Mouse (Mus musculus) adrenal gland, adult (tissue): ENCODE measurements at regions not wholly inside any gene's neighbourhood (a gene's known extent, or its start where the extent isn't known, plus 50 kb on each side); places are given as distances from the start of the nearest gene placed in this dataset.
A peak's percentile ranks its signal among the peaks of the same experiment; 100 is the strongest.

Source experiments
- DNase-seq, 2 experiments: peaks; one replicate each; pipeline ENCODE4 v3.0.0; 2022 to 2023; ENCODE audit warnings: low spot score in 1 of 2; ENCODE audit not compliant: inconsistent age in 2 of 2

GRCm38 (mm10) chr1:16007809-16008208 lies 85.3 kb downstream of the 4930444P10Rik start:
- no peak for DNase-seq

GRCm38 (mm10) chr1:16006888-16007287 lies 86.2 kb downstream of the 4930444P10Rik start:
- DNase-seq = peak; percentile 4 to 42

GRCm38 (mm10) chr1:15997135-15997534 lies 96.0 kb downstream of the 4930444P10Rik start:
- no peak for DNase-seq

- no peak for DNase-seq
These were observed 96.8 kb downstream of the 4930444P10Rik start for GRCm38 (mm10) chr1:15996341-15996740.

GRCm38 (mm10) chr1:15993561-15994410 lies 99.3 kb downstream of the 4930444P10Rik start:
- DNase-seq = peak; percentile 4 to 66

- no peak for DNase-seq
These were observed 102.1 kb downstream of the 4930444P10Rik start for GRCm38 (mm10) chr1:15990982-15991381.

- DNase-seq = no peak
These were observed 107.5 kb downstream of the 4930444P10Rik start for GRCm38 (mm10) chr1:15985579-15985978.

GRCm38 (mm10) chr1:15979333-15979732 lies 113.8 kb downstream of the 4930444P10Rik start:
- peak in 1 of 2 experiments; percentile 51 for DNase-seq

GRCm38 (mm10) chr1:15959578-15959977 lies 133.5 kb downstream of the 4930444P10Rik start:
- peak; percentile 6 to 72 for DNase-seq

GRCm38 (mm10) chr1:15958661-15959060 lies 134.5 kb downstream of the 4930444P10Rik start:
- DNase-seq = no peak

- DNase-seq = no peak
These were observed 149.5 kb downstream of the 4930444P10Rik start for GRCm38 (mm10) chr1:15943662-15944061.

- peak in 1 of 2 experiments; percentile 12 for DNase-seq
These were observed 150.1 kb downstream of the 4930444P10Rik start for GRCm38 (mm10) chr1:15943041-15943440.
